Mouse (Mus musculus): ENCODE measurements around the gene Pcdh9. TPM values are rescaled to one million over a fixed set of nuclear protein-coding genes. Genes with fewer than 3 reads are reported as not detected.

The Pcdh9 gene
- polyA plus RNA-seq, 1 experiment from 2014 or later, result 8.5 TPM

GRCm38 (mm10) chr14:93472494-93472893 lies 418.0 kb downstream of the Pcdh9 start:
- no peaks in the 10 kb centered on the region for H3K27me3 ChIP-seq (ENCODE audit: control insufficient read depth, insufficient read depth, low read depth, low read length)
- ATAC-seq (ENCODE audit: low read depth), result no peak
- WGBS, result 81% methylated on average over 8 of the region's 8 CpGs

GRCm38 (mm10) chr14:93463360-93463892 lies 427.1 kb downstream of the Pcdh9 start:
- no peak overlapping the region for H3K27ac ChIP-seq (ENCODE audit: low read length)
- no peaks in the 10 kb centered on the region for H3K4me1 ChIP-seq (replicated peaks; ENCODE audit: control insufficient read depth, insufficient read depth, low read length)
- no peaks in the 10 kb centered on the region for H3K36me3 ChIP-seq (ENCODE audit: control insufficient read depth, insufficient read depth, low read length)
- WGBS, result 80% methylated on average over 4 of the region's 4 CpGs
- no peak for ATAC-seq (ENCODE audit: low read depth)
- no peaks in the 10 kb centered on the region for H3K9me3 ChIP-seq (ENCODE audit: control insufficient read depth, low read length)
- H3K27me3 ChIP-seq (ENCODE audit: control insufficient read depth, insufficient read depth, low read depth, low read length), result no peaks in the 10 kb centered on the region
- H3K9ac ChIP-seq (ENCODE audit: low read length), result no peak overlapping the region
- H3K4me2 ChIP-seq (ENCODE audit: low read depth, low read length), result no peak overlapping the region
- no peak overlapping the region for H3K4me3 ChIP-seq (ENCODE audit: low read length)

More at GRCm38 (mm10) chr14:93472494-93472893, 418.0 kb downstream of the Pcdh9 start:
- H3K9ac ChIP-seq (ENCODE audit: low read length), result no peak overlapping the region
- H3K4me2 ChIP-seq (ENCODE audit: low read depth, low read length), result no peak overlapping the region
- no peak overlapping the region for H3K4me3 ChIP-seq (ENCODE audit: low read length)
- no peaks in the 10 kb centered on the region for H3K4me1 ChIP-seq (replicated peaks; ENCODE audit: control insufficient read depth, insufficient read depth, low read length)
- H3K9me3 ChIP-seq (ENCODE audit: control insufficient read depth, low read length), result no peaks in the 10 kb centered on the region
- no peak overlapping the region for H3K27ac ChIP-seq (ENCODE audit: low read length)
- no peaks in the 10 kb centered on the region for H3K36me3 ChIP-seq (ENCODE audit: control insufficient read depth, insufficient read depth, low read length)

- Histone ChIP-seq H3K27me3 (ENCODE audit: control insufficient read depth, insufficient read depth, low read depth, low read length) (no peaks in the 10 kb centered on the region), H3K4me3 (ENCODE audit: low read length) (no peak overlapping the region), H3K27ac (ENCODE audit: low read length) (no peak overlapping the region), H3K4me1 (replicated peaks; ENCODE audit: control insufficient read depth, insufficient read depth, low read length) (no peaks in the 10 kb centered on the region), H3K9me3 (ENCODE audit: control insufficient read depth, low read length) (no peaks in the 10 kb centered on the region), H3K4me2 (ENCODE audit: low read depth, low read length) (no peak overlapping the region), H3K9ac (ENCODE audit: low read length) (no peak overlapping the region), H3K36me3 (ENCODE audit: control insufficient read depth, insufficient read depth, low read length) (no peaks in the 10 kb centered on the region)
- 77% methylated on average over 5 of the region's 5 CpGs for WGBS
- ATAC-seq (ENCODE audit: low read depth), result no peak
These were observed 439.4 kb downstream of the Pcdh9 start for GRCm38 (mm10) chr14:93450930-93451665.

GRCm38 (mm10) chr14:93441852-93442251 lies 448.6 kb downstream of the Pcdh9 start:
- WGBS, result 83% methylated on average over 2 of the region's 2 CpGs
- no peaks in the 10 kb centered on the region for H3K9me3 ChIP-seq (ENCODE audit: control insufficient read depth, low read length)
- no peaks in the 10 kb centered on the region for H3K27me3 ChIP-seq (ENCODE audit: control insufficient read depth, insufficient read depth, low read depth, low read length)
- no peak overlapping the region for H3K27ac ChIP-seq (ENCODE audit: low read length)
- no peak overlapping the region for H3K9ac ChIP-seq (ENCODE audit: low read length)
- H3K4me3 ChIP-seq (ENCODE audit: low read length), result no peak overlapping the region
- H3K4me1 ChIP-seq (replicated peaks; ENCODE audit: control insufficient read depth, insufficient read depth, low read length), result no peaks in the 10 kb centered on the region
- H3K36me3 ChIP-seq (ENCODE audit: control insufficient read depth, insufficient read depth, low read length), result no peaks in the 10 kb centered on the region
- ATAC-seq (ENCODE audit: low read depth), result no peak
- H3K4me2 ChIP-seq (ENCODE audit: low read depth, low read length), result no peak overlapping the region

- Histone ChIP-seq H3K4me1 (replicated peaks; ENCODE audit: control insufficient read depth, insufficient read depth, low read length) (no peaks in the 10 kb centered on the region), H3K9ac (ENCODE audit: low read length) (no peak overlapping the region), H3K9me3 (ENCODE audit: control insufficient read depth, low read length) (no peaks in the 10 kb centered on the region), H3K27me3 (ENCODE audit: control insufficient read depth, insufficient read depth, low read depth, low read length) (no peaks in the 10 kb centered on the region), H3K36me3 (ENCODE audit: control insufficient read depth, insufficient read depth, low read length) (no peaks in the 10 kb centered on the region), H3K27ac (ENCODE audit: low read length) (no peak overlapping the region), H3K4me2 (ENCODE audit: low read depth, low read length) (no peak overlapping the region), H3K4me3 (ENCODE audit: low read length) (no peak overlapping the region)
- 21% methylated on average over 1 of the region's 1 CpGs for WGBS
- ATAC-seq (ENCODE audit: low read depth), result no peak
These were observed 453.3 kb downstream of the Pcdh9 start for GRCm38 (mm10) chr14:93437226-93437625.

- no peaks in the 10 kb centered on the region for H3K4me1 ChIP-seq (replicated peaks; ENCODE audit: control insufficient read depth, insufficient read depth, low read length)
- no peaks in the 10 kb centered on the region for H3K36me3 ChIP-seq (ENCODE audit: control insufficient read depth, insufficient read depth, low read length)
- no peak overlapping the region for H3K9ac ChIP-seq (ENCODE audit: low read length)
- H3K4me2 ChIP-seq (ENCODE audit: low read depth, low read length), result no peak overlapping the region
- H3K27ac ChIP-seq (ENCODE audit: low read length), result no peak overlapping the region
- no peaks in the 10 kb centered on the region for H3K9me3 ChIP-seq (ENCODE audit: control insufficient read depth, low read length)
- H3K4me3 ChIP-seq (ENCODE audit: low read length), result no peak overlapping the region
- 62% methylated on average over 3 of the region's 3 CpGs for WGBS
- H3K27me3 ChIP-seq (ENCODE audit: control insufficient read depth, insufficient read depth, low read depth, low read length), result no peaks in the 10 kb centered on the region
- ATAC-seq (ENCODE audit: low read depth), result no peak
These were observed 473.7 kb downstream of the Pcdh9 start for GRCm38 (mm10) chr14:93416752-93417151.

GRCm38 (mm10) chr14:93415496-93415895 lies 475.0 kb downstream of the Pcdh9 start:
- Histone ChIP-seq H3K4me2 (ENCODE audit: low read depth, low read length) (no peak overlapping the region), H3K27ac (ENCODE audit: low read length) (no peak overlapping the region), H3K9ac (ENCODE audit: low read length) (no peak overlapping the region), H3K4me1 (replicated peaks; ENCODE audit: control insufficient read depth, insufficient read depth, low read length) (no peaks in the 10 kb centered on the region), H3K27me3 (ENCODE audit: control insufficient read depth, insufficient read depth, low read depth, low read length) (no peaks in the 10 kb centered on the region), H3K9me3 (ENCODE audit: control insufficient read depth, low read length) (no peaks in the 10 kb centered on the region), H3K4me3 (ENCODE audit: low read length) (no peak overlapping the region), H3K36me3 (ENCODE audit: control insufficient read depth, insufficient read depth, low read length) (no peaks in the 10 kb centered on the region)
- no peak for ATAC-seq (ENCODE audit: low read depth)
- WGBS, result 85% methylated on average over 2 of the region's 2 CpGs

- H3K4me3 ChIP-seq (ENCODE audit: low read length), result no peak overlapping the region
- H3K4me2 ChIP-seq (ENCODE audit: low read depth, low read length), result no peak overlapping the region
- ATAC-seq (ENCODE audit: low read depth), result no peak
- H3K9me3 ChIP-seq (ENCODE audit: control insufficient read depth, low read length), result no peaks in the 10 kb centered on the region; the same call in 1 of the 2 replicates
- no peaks in the 10 kb centered on the region for H3K27me3 ChIP-seq (ENCODE audit: control insufficient read depth, insufficient read depth, low read depth, low read length)
- no peak overlapping the region for H3K9ac ChIP-seq (ENCODE audit: low read length)
- 80% methylated on average over 1 of the region's 1 CpGs for WGBS
- H3K4me1 ChIP-seq (replicated peaks; ENCODE audit: control insufficient read depth, insufficient read depth, low read length), result no peaks in the 10 kb centered on the region
- H3K27ac ChIP-seq (ENCODE audit: low read length), result no peak overlapping the region
- H3K36me3 ChIP-seq (ENCODE audit: control insufficient read depth, insufficient read depth, low read length), result no peaks in the 10 kb centered on the region
These were observed 481.2 kb downstream of the Pcdh9 start for GRCm38 (mm10) chr14:93409314-93409713.

GRCm38 (mm10) chr14:93407747-93408146 lies 482.7 kb downstream of the Pcdh9 start:
- no peak for ATAC-seq (ENCODE audit: low read depth)
- WGBS, result 78% methylated on average over 5 of the region's 5 CpGs
- no peaks in the 10 kb centered on the region; the same call in 1 of the 2 replicates for H3K9me3 ChIP-seq (ENCODE audit: control insufficient read depth, low read length)
- H3K9ac ChIP-seq (ENCODE audit: low read length), result no peak overlapping the region
- no peaks in the 10 kb centered on the region for H3K27me3 ChIP-seq (ENCODE audit: control insufficient read depth, insufficient read depth, low read depth, low read length)
- no peak overlapping the region for H3K4me2 ChIP-seq (ENCODE audit: low read depth, low read length)
- no peaks in the 10 kb centered on the region for H3K4me1 ChIP-seq (replicated peaks; ENCODE audit: control insufficient read depth, insufficient read depth, low read length)
- H3K4me3 ChIP-seq (ENCODE audit: low read length), result no peak overlapping the region
- no peaks in the 10 kb centered on the region for H3K36me3 ChIP-seq (ENCODE audit: control insufficient read depth, insufficient read depth, low read length)
- no peak overlapping the region for H3K27ac ChIP-seq (ENCODE audit: low read length)

Measured in lung, embryonic 16.5 days (tissue).